Mouse (Mus musculus) 416B (cell line): ENCODE data around the gene Tnfrsf19.

ENCODE experiments used
- DNase-seq: peaks from one replicate; pipeline ENCODE4 v3.0.0; 2011; ENCODE audit warnings: low read depth

The Tnfrsf19 gene

DNA sequence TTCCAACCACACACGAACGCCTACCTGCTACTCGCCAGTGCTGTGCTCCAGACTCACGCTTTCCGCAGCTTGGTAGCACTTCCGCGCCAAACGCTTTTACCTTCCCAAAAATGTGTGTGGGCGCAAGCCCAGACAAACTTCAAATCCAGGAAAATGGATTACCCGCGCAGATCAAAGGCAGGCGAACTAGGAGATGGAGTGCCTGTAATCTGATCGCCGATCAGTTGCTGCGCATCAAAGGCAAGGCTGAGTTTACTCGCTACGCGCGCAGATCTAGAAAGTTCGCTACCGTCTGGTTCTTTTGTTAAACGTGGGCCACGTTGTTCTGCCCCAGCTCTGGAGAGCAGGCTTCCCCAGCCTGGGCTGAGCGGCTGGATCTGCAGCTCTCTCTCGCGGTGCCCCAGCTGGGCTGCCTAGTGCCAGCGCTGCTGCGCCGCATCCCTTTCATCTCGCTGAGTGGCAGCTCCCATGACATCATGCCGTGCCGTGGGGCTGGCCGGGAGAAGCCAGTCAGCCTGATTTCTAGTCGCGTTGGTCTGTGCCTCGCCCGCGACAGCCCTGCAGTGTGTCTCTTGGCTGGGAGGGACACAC is at the start of gene Tnfrsf19:
Gene Tnfrsf19, minus strand, starts transcription at position 400 of the 591 bp plus-strand sequence.
- DNase-seq: no peak

DNA sequence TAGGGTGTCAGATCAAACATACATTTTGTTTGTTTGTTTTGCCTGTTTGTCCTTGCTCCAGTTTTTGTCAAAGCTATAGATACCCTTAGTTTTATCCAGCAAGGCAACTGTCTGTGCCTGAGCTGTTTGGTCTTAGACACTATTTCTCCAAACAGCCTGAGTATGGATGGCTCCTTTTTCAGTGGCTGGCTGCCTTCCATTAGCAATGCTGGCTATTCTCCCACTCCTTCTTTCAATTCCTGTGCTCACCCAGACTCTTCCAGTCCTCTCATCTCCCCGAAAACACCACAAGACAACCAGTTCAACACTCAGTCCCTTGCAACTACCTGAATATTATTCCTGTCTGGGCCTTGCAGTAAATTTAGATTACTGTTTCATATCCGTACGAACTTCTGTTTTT is 45.8 kb upstream of the Tnfrsf19 start:
- no peak for DNase-seq

- DNase-seq: no peak
These were observed 44.7 kb upstream of the Tnfrsf19 start for GRCm38 (mm10) chr14:61090955-61091354.

GRCm38 (mm10) chr14:61088187-61088586 is 41.9 kb upstream of the Tnfrsf19 start:
- DNase-seq: no peak

- DNase-seq: peak; percentile 33
These were observed 39.0 kb upstream of the Tnfrsf19 start for GRCm38 (mm10) chr14:61085325-61085724.

DNA sequence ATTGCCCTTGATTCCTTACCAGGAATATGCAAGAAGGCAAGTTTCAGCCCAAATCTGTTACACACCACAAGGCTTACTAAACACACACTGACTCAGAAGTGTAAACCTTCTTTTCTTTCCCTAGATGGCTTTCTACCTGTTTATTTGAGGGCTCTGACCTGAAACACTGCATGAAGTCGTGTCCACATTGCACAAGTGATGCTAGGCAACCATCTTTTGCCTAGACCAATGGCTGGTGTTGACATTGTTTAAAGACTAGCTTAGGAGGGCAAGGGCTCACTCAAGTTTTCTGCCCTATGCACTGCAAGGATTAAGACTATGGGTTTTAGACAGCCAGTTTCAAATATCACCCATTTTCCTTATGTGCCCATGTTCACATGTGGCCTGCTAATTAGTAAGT is 23.3 kb upstream of the Tnfrsf19 start:
- no peak for DNase-seq

GRCm38 (mm10) chr14:61061729-61062128 is 15.4 kb upstream of the Tnfrsf19 start:
- DNase-seq: no peak

GRCm38 (mm10) chr14:61059316-61059945 is 13.1 kb upstream of the Tnfrsf19 start:
- DNase-seq: no peak

DNA sequence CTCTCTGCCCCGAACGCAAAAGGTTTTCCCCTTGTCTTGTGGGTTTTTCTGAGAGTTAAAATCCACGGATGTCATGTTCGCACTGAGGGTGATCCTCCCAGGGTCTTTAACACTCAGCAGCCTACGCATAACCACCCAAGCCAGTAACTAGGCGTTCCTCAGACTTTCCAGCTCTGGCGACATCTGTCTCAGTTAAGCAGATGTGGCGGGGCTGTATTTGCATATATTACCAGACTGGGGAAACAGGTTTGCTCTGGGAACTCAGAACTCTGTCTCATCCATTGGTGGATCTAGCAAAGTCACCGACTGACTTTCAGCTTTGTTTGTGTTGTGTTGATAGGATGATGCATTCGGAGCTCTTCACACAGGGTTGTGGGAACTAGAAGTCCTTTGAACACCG is 10.7 kb upstream of the Tnfrsf19 start:
- DNase-seq: no peak

DNA sequence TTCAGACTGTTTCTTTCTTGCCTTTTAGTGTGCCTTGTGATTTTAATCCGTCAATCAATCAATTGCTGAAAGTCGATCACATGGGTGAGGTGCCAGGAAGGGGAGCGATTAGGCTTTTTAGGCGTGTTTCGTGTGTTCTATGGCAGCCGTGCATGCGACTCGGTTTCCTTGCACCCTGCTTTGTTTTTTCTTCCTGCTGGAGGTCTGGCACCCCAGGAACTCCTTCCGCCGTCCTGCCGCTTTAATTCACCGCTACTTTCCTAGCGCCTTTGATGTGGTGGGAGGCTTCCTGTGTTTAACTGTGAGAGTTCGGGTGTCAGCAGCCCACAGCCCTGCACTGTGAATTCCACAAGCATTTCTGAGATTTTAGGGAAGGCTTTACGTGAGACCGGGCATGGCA is 10.2 kb upstream of the Tnfrsf19 start:
- no peak for DNase-seq

DNA sequence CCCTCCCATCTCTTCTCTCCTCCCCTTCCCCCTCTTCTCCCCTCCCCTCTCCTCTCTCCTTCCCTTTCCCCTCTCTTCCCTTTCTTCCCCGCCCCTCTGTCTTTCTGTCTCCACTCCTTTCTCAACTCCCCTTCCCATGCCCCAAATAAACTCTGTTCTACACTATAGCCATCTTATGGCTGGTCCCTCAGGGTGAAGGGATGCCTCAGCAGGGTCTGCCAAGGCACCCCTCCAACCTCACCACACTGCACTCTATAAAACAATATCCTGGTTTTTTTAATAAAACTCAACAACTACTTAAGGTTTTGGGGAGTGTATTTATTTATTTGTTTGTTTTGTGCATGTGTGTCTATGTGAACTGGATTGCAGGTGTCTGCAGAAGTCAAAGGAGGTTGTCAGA is 9.6 kb upstream of the Tnfrsf19 start:
- no peak for DNase-seq

DNA sequence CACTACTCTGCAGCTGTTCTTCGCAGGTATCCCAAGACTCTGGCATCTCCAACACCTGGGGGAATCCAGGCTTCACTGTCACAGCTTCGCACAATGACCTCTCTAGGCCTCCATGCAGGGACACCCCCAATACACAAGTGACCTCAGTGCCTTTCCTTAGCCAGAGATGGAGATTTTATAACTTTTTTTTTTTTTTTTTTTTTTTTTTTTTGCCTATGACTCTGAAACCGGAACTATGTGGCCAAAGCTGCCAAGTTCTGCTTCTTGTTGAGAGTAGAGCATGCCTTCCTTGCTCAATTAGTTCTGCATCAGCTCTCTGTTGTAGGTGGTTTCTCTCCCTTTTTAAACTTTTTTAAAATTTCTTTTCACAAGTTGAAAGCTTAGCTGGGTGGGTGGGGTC is 5.9 kb upstream of the Tnfrsf19 start:
- peak; percentile 39 for DNase-seq

- no peak for DNase-seq
These were observed 722 bp downstream of the Tnfrsf19 start for GRCm38 (mm10) chr14:61045446-61046090.

- DNase-seq: no peak
These were observed 2.0 kb downstream of the Tnfrsf19 start for GRCm38 (mm10) chr14:61044316-61044715.

- DNase-seq: no peak
These were observed 2.6 kb downstream of the Tnfrsf19 start for GRCm38 (mm10) chr14:61043511-61044310.

DNA sequence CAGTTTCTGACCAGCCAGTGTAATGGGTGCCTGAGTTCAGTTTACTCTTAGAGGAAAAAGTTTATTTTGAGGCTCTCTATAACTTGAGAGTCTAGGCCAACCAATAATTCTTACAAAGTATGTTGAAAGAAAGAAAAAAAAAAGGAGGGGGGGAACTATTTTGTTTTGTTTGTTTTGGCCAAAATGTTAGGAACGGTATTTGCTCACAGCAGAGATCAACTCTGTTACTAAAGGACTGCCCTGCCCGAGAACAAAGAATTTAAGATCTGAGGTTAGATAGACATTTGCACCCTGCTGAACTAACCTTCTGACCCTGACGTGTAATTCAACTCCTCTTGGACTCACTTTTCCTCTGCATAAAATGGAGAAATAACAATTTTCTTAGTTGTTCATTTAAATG is 4.0 kb downstream of the Tnfrsf19 start:
- DNase-seq: no peak

DNA sequence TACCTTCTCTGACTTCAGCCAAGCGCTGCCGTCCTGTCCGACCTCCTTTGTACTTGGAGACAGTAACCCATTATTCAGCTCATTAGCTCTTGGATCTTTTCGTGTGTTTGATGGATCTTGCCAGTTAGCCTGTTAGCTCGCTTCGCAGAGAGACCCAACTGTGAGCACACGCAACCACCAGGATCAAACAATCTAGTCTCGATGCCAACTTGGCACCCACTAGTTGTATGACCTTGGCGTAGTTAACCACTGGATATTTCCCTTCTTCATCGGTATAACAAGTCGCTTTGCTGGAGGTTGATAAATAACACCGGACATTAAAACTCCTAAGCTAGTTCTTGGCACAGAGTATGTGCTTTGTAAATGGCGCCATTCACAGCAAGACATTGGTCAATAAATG is 6.1 kb downstream of the Tnfrsf19 start:
- DNase-seq: no peak

GRCm38 (mm10) chr14:61038082-61038472 is 8.2 kb downstream of the Tnfrsf19 start:
- DNase-seq: no peak

DNA sequence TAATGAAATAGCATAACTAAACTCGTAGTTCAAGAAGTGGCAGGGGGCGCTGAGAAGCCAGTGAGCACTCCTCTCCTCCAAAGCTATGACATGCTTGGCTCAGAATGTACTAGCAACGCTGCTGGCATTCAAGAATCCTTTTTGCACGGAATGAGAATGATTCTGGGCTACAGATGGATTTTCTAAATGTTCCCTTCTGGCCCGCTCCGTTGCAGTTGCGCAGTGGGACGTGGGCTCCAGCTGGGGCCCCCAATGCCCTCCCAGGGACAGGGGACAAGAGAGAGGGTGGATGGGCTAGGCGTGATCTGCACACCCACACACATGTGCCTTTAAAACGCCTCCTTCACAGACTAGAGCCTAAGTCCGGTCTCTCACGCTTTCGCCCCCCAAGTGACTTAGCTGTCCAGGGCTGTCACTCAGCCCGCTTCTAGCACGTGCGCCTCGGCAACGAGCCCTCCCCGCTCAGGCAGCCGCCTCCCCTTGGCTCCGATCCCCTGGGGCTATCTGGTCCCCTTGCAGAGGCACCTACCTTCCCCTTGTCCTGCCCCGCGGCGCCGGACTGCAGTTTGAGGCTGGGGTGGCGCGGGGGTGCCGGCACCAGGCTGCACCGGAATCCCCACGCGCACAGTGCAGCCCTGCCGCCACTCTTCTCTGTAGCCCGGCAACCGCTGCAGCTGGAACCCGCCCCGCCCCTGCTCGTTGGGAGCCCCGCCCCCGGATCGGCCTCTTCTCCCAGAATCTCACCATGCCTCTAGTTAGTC is 8.8 kb downstream of the Tnfrsf19 start:
- DNase-seq: no peak

DNA sequence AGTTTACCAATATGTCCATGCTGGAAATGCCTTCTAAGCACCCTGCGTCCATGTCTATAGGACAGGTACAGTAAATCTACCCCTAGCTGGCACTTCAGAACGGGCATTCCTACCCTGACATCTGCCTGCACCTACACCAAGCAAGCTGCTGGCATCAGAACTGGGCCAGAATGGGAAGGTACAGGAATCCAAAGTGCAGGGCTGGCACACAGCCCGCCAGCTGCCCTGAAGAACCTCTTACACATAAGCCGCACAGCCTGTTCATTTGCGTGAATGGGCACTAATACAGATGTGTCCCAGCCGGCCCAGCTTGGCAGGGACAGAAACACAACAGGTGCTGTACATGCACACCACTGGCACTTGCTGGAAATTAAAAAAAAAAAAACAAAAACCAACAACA is 15.9 kb downstream of the Tnfrsf19 start:
- no peak for DNase-seq

GRCm38 (mm10) chr14:61024006-61024405 is 22.3 kb downstream of the Tnfrsf19 start:
- no peak for DNase-seq

DNA sequence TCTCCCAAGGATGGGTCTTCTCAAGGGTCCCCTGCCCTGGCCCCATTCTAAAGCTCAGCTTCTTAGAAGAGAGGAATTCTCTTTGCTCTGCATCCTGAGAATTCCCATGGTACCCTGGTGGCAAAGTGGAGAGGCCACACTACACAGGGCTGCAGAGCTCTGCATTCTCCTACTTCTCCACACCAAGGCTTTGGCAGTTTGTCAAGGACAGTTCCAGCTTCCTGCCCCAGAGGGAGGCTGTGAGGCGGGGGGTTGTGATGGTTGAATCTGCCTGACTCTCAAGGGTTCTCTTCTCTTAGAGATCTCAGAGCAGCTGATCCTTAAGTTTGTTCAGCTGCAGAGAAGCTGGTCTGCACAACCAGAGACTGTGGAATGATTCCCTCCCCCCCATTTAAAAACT is 23.9 kb downstream of the Tnfrsf19 start:
- DNase-seq: no peak
